Mouse (Mus musculus) gastrocnemius, adult 18-20 months (tissue): Measurements from ENCODE around the gene U2af2. TPM values are rescaled to one million over a fixed set of nuclear protein-coding genes. Genes with fewer than 3 reads are reported as not detected.

Experiments
- DNase-seq: peaks from one replicate; pipeline ENCODE4 v3.0.0; 2021; ENCODE audit warnings: low spot score
- microRNA-seq: library from miRNA; unstranded; fragments of <30 nt; microRNA quantifications from one replicate; pipeline ENCODE4 v1.2.0, GENCODE M21; 2021
- total RNA-seq, 2 experiments: library from RNA; stranded (reverse); gene quantifications; 2 replicates each; pipeline ENCODE4 v1.2.3; 2021

The U2af2 gene
- total RNA-seq, 2 experiments from 2014 or later: 39.0 to 49.6 TPM

DNA sequence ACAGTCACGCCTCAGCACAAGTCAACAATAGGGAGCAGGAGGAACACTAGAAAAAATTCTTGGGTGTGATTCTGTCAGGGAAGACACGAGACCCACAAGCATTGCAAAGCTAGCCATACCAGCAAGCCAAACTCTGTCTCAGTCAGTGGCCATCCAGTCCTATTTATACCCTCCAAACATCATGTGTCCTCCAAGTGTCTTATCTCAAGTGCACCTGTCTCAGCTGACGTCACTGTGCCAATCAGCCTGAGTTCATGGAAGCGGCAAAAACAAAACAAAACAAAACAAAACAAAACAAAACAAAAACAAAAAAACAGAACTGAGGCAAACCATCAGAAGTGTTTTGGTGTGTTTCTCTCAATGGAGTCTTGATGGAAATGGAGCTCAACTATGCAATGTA, 46.3 kb downstream of the U2af2 start:
- DNase-seq: no peak

DNA sequence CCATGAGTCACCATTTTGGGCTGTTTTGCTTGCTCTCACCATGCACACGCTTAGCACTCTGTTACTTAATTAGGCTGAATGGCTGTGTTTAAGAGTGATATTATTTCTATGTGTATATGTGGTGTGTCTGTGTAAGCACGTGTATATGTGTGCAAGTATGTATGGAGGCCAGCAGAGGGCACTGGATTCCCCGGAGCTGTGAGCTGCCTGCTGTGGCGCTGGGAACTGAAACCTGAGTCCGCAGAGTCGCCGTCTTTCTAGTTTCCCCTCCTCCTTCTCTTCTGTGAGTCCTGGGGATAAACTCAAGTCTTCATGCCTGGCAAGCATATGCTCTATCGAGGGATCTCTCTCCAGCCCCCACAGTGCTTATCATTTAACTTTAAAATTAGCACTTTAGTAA, 47.4 kb downstream of the U2af2 start:
- DNase-seq: no peak

DNA sequence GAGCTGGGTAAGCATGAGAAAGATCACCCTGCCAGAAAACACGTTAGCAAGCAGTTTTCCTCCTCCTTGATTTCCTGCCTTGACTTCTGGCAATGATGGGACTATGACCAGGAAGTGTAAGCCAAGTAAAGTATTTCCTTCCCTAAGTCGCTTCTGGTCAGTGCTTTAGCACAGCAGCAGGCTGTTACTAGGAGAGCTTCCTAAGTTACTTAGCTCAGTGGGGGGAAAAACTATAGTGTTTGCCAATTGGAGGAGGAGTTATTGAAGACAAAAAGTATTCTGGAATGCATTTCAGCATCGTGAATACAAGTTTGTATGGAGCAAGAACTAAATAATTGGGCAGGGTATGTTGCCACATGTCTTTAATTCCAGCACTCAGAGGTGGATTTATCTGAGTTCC, 50.8 kb downstream of the U2af2 start:
- no peak for DNase-seq

DNA sequence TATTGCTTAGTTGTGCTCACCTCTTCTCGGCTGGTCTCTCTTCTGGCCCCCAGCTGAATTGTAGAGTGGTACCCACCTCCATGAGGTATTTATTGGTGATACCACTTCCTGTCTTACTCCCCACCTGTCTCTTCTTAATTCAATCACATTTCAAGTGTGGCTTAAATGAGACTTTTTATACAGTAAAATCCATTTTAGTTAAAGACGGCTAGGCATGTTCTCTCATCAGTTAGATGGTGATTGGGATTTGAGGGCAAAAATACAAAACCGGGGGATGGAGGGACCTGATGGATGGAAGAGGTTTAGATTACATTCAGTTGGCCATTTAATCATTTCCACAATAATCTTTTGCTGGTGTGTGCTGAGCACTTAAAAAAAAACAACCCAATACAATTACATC, 54.9 kb downstream of the U2af2 start, which contains the start of gene Rfpl4:
TSS of gene Rfpl4 (minus strand) at position 101 of the 400 bp plus-strand sequence.
- DNase-seq: no peak

- peak; percentile 38 for DNase-seq
Measured at GRCm38 (mm10) chr7:5125078-5125477, 63.1 kb downstream of the U2af2 start.

DNA sequence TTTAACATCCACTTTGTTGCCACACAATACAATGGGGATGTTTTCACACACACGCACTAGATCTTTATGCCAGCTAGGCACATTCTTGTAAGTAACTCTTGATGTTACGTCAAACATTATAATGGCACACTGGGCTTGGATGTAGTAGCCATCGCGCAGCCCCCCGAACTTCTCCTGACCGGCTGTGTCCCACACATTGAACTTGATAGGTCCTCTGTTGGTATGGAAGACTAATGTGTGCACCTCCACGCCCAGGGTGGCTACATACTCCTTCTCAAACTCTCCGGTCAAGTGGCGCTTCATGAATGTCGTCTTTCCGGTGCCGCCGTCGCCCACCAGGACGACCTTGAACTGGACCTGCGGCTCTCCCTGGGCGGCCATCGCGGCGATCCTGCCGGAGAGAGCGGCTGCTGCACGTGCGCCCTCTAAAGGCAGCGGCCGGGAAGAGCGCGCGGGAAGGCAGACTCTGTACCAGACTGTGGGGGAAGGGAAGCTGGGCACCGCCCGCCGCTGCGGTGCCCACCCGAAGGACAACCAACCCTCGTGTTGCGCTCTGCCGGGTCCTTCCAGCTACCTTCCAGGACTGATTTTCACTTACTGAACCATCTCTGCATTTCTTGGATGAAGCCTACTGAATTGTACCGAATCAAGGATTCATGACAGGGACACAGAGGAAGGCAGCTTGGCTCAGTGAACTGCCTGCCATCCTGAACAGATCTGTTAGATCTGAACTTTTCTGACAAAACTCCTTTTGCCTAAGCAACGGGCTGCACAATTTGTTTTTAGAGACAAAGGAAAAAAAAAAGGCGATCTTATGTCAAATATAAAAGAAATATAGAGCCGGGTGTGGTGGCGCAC, 63.8 kb downstream of the U2af2 start, which contains the start of gene Rasl2-9:
TSS of gene Rasl2-9 (minus strand) at position 402 of the 858 bp plus-strand sequence.
- peak; percentile 71 for DNase-seq

Small RNA genes lying within 50 kb of the gene (microRNA-seq; reads per million reads assigned to microRNA genes)
- gene Gm26217: not detected

Other genes with a start within 250 kb of the U2af2 start
- 10 to 100 TPM; 84.1 to 86.9 TPM for gene Ube2s, start 249.6 kb upstream of the U2af2 start, total RNA-seq
- not detected for gene Shisa7, start 217.4 kb upstream of the U2af2 start, total RNA-seq
- 1 to 10 TPM; 6.0 to 8.2 TPM for gene Isoc2b, start 191.9 kb upstream of the U2af2 start, total RNA-seq
- 10 to 100 TPM; 26.9 to 32.6 TPM for gene Isoc2a, start 185.0 kb upstream of the U2af2 start, total RNA-seq
- under 1 TPM; 0.18 to 0.64 TPM for gene Gm36210, start 155.6 kb upstream of the U2af2 start, total RNA-seq
- gene Zfp628, start 146.9 kb upstream of the U2af2 start, total RNA-seq: 1 to 10 TPM; 8.7 to 8.9 TPM
- gene Nat14, start 140.1 kb upstream of the U2af2 start, total RNA-seq: 1 to 10 TPM; 3.2 to 4.6 TPM
- gene Ssc5d, start 136.4 kb upstream of the U2af2 start, total RNA-seq: 1 to 10 TPM; 3.9 to 4.7 TPM
- gene Sbk2, start 97.7 kb upstream of the U2af2 start, total RNA-seq: 100 to 1,000 TPM in 1 of 2 experiments, 10 to 100 TPM in 1; 37.4 to 119 TPM
- gene Sbk3, start 91.0 kb upstream of the U2af2 start, total RNA-seq: 10 to 100 TPM in 1 of 2 experiments, 1 to 10 TPM in 1; 1.8 to 15.5 TPM
- gene Zfp579, start 66.0 kb upstream of the U2af2 start, total RNA-seq: 10 to 100 TPM in 1 of 2 experiments, 1 to 10 TPM in 1; 8.7 to 13.9 TPM
- 1 to 10 TPM; 8.0 to 8.5 TPM for gene Zfp524, start 47.7 kb upstream of the U2af2 start, total RNA-seq
- gene Fiz1, start 47.4 kb upstream of the U2af2 start, total RNA-seq: 10 to 100 TPM; 19.0 to 24.4 TPM
- gene Gm44973, start 46.6 kb upstream of the U2af2 start, total RNA-seq: not detected
- 10 to 100 TPM; 12.4 to 13.2 TPM for gene Zfp865, start 41.8 kb upstream of the U2af2 start, total RNA-seq
- gene Ccdc106, start 41.6 kb upstream of the U2af2 start, total RNA-seq: not detected
- gene 4632433K11Rik, start 28.0 kb upstream of the U2af2 start, total RNA-seq: not detected
- 1 to 10 TPM; 2.7 to 2.8 TPM for gene Zfp784, start 23.7 kb upstream of the U2af2 start, total RNA-seq
- 1 to 10 TPM; 2.4 to 3.7 TPM for gene Zfp580, start 10.6 kb upstream of the U2af2 start, total RNA-seq
- 100 to 1,000 TPM; 161 to 183 TPM for gene Epn1, start 18.1 kb downstream of the U2af2 start, total RNA-seq
- gene Rfpl4, start 54.8 kb downstream of the U2af2 start, total RNA-seq: not detected
- 1 to 10 TPM; 2.1 to 2.6 TPM for gene Rasl2-9, start 63.8 kb downstream of the U2af2 start, total RNA-seq
- gene Vmn1r55, start 87.5 kb downstream of the U2af2 start, total RNA-seq: not detected
- not detected for gene Vmn1r56, start 134.6 kb downstream of the U2af2 start, total RNA-seq
- gene Vmn1r57, start 156.3 kb downstream of the U2af2 start, total RNA-seq: not detected